Mouse (Mus musculus) cortical plate, adult 2 months (tissue): Measurements from ENCODE around the gene Speer4d.
"Not testable (repeated sequence)": the region's sequence is repeated elsewhere in the genome, so short reads cannot be mapped to it uniquely, and the experiment has no call there.

ENCODE experiments used
- CTCF ChIP-seq: fragments of 200-500 bp; IDR thresholded peaks from 2 replicates; pipeline ENCODE4 v1.5.1; 2011; ENCODE audit warnings: mild to moderate bottlenecking, control low read depth, low read length; ENCODE audit not compliant: insufficient read depth; ENCODE audit errors: extremely low read depth
- POLR2A ChIP-seq: fragments of 200-500 bp; IDR thresholded peaks from 2 replicates; pipeline ENCODE4 v1.6.1; 2011; ENCODE audit warnings: mild to moderate bottlenecking, low read length, control low read depth; ENCODE audit not compliant: insufficient read depth; ENCODE audit errors: extremely low read depth

DNA sequence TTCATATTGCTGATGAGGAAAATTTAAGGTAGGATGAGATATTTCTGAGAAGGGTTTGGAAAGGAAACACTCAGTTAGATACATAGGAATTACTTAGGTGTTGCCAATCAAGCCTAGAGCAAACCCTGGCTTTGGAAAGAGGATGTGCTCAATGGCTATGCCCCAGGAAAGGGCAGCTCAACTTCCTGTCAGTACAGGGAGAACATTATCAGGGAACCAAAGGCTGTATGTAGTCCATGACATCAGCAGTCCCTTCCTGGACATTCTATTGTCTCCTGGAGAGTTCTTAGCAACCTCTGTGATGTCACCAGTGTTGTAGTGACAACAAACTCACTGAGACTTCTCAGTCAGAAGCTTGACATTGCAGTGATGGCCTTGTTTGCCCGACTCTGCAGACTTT, at the start of gene Speer4d:
- TF ChIP-seq CTCF, POLR2A: not testable (repeated sequence)
